Mouse (Mus musculus): ENCODE measurements around the gene Sapcd2. TPM values are rescaled to one million over a fixed set of nuclear protein-coding genes. Genes with fewer than 3 reads are reported as not detected.

Gene Sapcd2
- polyA plus RNA-seq, 1 experiment from 2014 or later, result 9.0 TPM

GRCm38 (mm10) chr2:25423626-25424025, 51.5 kb downstream of the Sapcd2 start:
- H3K27me3 ChIP-seq (ENCODE audit: control insufficient read depth, insufficient read depth, low read depth, low read length), result peaks cover 5% of the 10 kb centered on the region; the same call in 1 of the 2 replicates
- no peaks in the 10 kb centered on the region for H3K4me1 ChIP-seq (ENCODE audit: control insufficient read depth, insufficient read depth, low read length)
- H3K36me3 ChIP-seq (ENCODE audit: control insufficient read depth, insufficient read depth, low read length), result no peaks in the 10 kb centered on the region
- H3K4me2 ChIP-seq (ENCODE audit: low read length), result no peak overlapping the region
- H3K9me3 ChIP-seq (replicated peaks; ENCODE audit: control insufficient read depth, low read length, poor library complexity, severe bottlenecking), result no peaks in the 10 kb centered on the region
- H3K27ac ChIP-seq (ENCODE audit: low read length), result no peak overlapping the region
- no peak overlapping the region for H3K9ac ChIP-seq (ENCODE audit: low read depth, low read length)
- no peak overlapping the region for H3K4me3 ChIP-seq (ENCODE audit: low read depth, low read length)
- no peak for ATAC-seq
- 67% methylated on average over 1 of the region's 1 CpGs for WGBS

GRCm38 (mm10) chr2:25425481-25425880, 53.4 kb downstream of the Sapcd2 start:
- H3K9ac ChIP-seq (ENCODE audit: low read depth, low read length), result no peak overlapping the region
- H3K27ac ChIP-seq (ENCODE audit: low read length), result no peak overlapping the region
- H3K27me3 ChIP-seq (ENCODE audit: control insufficient read depth, insufficient read depth, low read depth, low read length), result peaks cover 5% of the 10 kb centered on the region; the same call in 1 of the 2 replicates
- 52% methylated on average over 27 of the region's 27 CpGs for WGBS
- H3K9me3 ChIP-seq (replicated peaks; ENCODE audit: control insufficient read depth, low read length, poor library complexity, severe bottlenecking), result no peaks in the 10 kb centered on the region
- peaks cover 12% of the 10 kb centered on the region for H3K4me1 ChIP-seq (ENCODE audit: control insufficient read depth, insufficient read depth, low read length)
- no peak for ATAC-seq
- no peaks in the 10 kb centered on the region for H3K36me3 ChIP-seq (ENCODE audit: control insufficient read depth, insufficient read depth, low read length)
- H3K4me3 ChIP-seq (ENCODE audit: low read depth, low read length), result no peak overlapping the region
- H3K4me2 ChIP-seq (ENCODE audit: low read length), result no peak overlapping the region

- 29% methylated on average over 5 of the region's 5 CpGs for WGBS
- Histone ChIP-seq H3K27me3 (ENCODE audit: control insufficient read depth, insufficient read depth, low read depth, low read length) (peaks cover 5% of the 10 kb centered on the region; the same call in 1 of the 2 replicates), H3K4me3 (ENCODE audit: low read depth, low read length) (no peak overlapping the region), H3K9me3 (replicated peaks; ENCODE audit: control insufficient read depth, low read length, poor library complexity, severe bottlenecking) (no peaks in the 10 kb centered on the region), H3K4me2 (ENCODE audit: low read length) (no peak overlapping the region), H3K27ac (ENCODE audit: low read length) (no peak overlapping the region), H3K9ac (ENCODE audit: low read depth, low read length) (no peak overlapping the region), H3K36me3 (ENCODE audit: control insufficient read depth, insufficient read depth, low read length) (no peaks in the 10 kb centered on the region), H3K4me1 (ENCODE audit: control insufficient read depth, insufficient read depth, low read length) (peaks cover 22% of the 10 kb centered on the region)
- ATAC-seq, result no peak
These were observed 54.6 kb downstream of the Sapcd2 start for GRCm38 (mm10) chr2:25426721-25427191.

- H3K4me1 ChIP-seq (ENCODE audit: control insufficient read depth, insufficient read depth, low read length), result peaks cover 22% of the 10 kb centered on the region
- H3K27me3 ChIP-seq (ENCODE audit: control insufficient read depth, insufficient read depth, low read depth, low read length), result peaks cover 5% of the 10 kb centered on the region; the same call in 1 of the 2 replicates
- no peak overlapping the region for H3K4me3 ChIP-seq (ENCODE audit: low read depth, low read length)
- no peaks in the 10 kb centered on the region for H3K36me3 ChIP-seq (ENCODE audit: control insufficient read depth, insufficient read depth, low read length)
- no peaks in the 10 kb centered on the region for H3K9me3 ChIP-seq (replicated peaks; ENCODE audit: control insufficient read depth, low read length, poor library complexity, severe bottlenecking)
- no peak overlapping the region for H3K9ac ChIP-seq (ENCODE audit: low read depth, low read length)
- no peak for ATAC-seq
- no peak overlapping the region for H3K27ac ChIP-seq (ENCODE audit: low read length)
- 91% methylated on average over 5 of the region's 5 CpGs for WGBS
- no peak overlapping the region for H3K4me2 ChIP-seq (ENCODE audit: low read length)
These were observed 55.1 kb downstream of the Sapcd2 start for GRCm38 (mm10) chr2:25427256-25427655.

Other genes starting within 250 kb of the Sapcd2 start
- gene Nrarp, start 191.6 kb upstream of the Sapcd2 start, polyA plus RNA-seq (2015; fragmentation: Nextera tagmentation; extraction: Ambion mirVana), result 13.1 and 15.0 TPM in 2 replicates
- gene Tor4a, start 175.4 kb upstream of the Sapcd2 start, polyA plus RNA-seq (2015; fragmentation: Nextera tagmentation; extraction: Ambion mirVana), result 1.2 and 1.4 TPM in 2 replicates
- 116 and 117 TPM in 2 replicates for gene Nelfb, start 160.8 kb upstream of the Sapcd2 start, polyA plus RNA-seq (2015; fragmentation: Nextera tagmentation; extraction: Ambion mirVana)
- not detected in 2 replicates for gene Stpg3, start 157.7 kb upstream of the Sapcd2 start, polyA plus RNA-seq (2015; fragmentation: Nextera tagmentation; extraction: Ambion mirVana)
- 0.43 TPM in 1 of 2 replicates, not detected in the other for gene Fam166a, start 153.6 kb upstream of the Sapcd2 start, polyA plus RNA-seq (2015; fragmentation: Nextera tagmentation; extraction: Ambion mirVana)
- gene Tubb4b, start 147.6 kb upstream of the Sapcd2 start, polyA plus RNA-seq (2015; fragmentation: Nextera tagmentation; extraction: Ambion mirVana), result 366 and 421 TPM in 2 replicates
- gene Slc34a3, start 138.0 kb upstream of the Sapcd2 start, polyA plus RNA-seq (2015; fragmentation: Nextera tagmentation; extraction: Ambion mirVana), result not detected in 2 replicates
- gene Rnf224, start 135.5 kb upstream of the Sapcd2 start, polyA plus RNA-seq (2015; fragmentation: Nextera tagmentation; extraction: Ambion mirVana), result not detected in 2 replicates
- 144 and 176 TPM in 2 replicates for gene Rnf208, start 130.1 kb upstream of the Sapcd2 start, polyA plus RNA-seq (2015; fragmentation: Nextera tagmentation; extraction: Ambion mirVana)
- gene Cysrt1, start 129.9 kb upstream of the Sapcd2 start, polyA plus RNA-seq (2015; fragmentation: Nextera tagmentation; extraction: Ambion mirVana), result 0.25 and 0.48 TPM in 2 replicates
- 4.3 and 4.7 TPM in 2 replicates for gene AL732309.1, start 125.5 kb upstream of the Sapcd2 start, polyA plus RNA-seq (2015; fragmentation: Nextera tagmentation; extraction: Ambion mirVana)
- 12.4 and 12.7 TPM in 2 replicates for gene Tmem203, start 116.9 kb upstream of the Sapcd2 start, polyA plus RNA-seq (2015; fragmentation: Nextera tagmentation; extraction: Ambion mirVana)
- 15.6 and 15.9 TPM in 2 replicates for gene Tprn, start 109.7 kb upstream of the Sapcd2 start, polyA plus RNA-seq (2015; fragmentation: Nextera tagmentation; extraction: Ambion mirVana)
- 172 and 175 TPM in 2 replicates for gene Ssna1, start 99.9 kb upstream of the Sapcd2 start, polyA plus RNA-seq (2015; fragmentation: Nextera tagmentation; extraction: Ambion mirVana)
- gene Anapc2, start 99.8 kb upstream of the Sapcd2 start, polyA plus RNA-seq (2015; fragmentation: Nextera tagmentation; extraction: Ambion mirVana), result 141 and 144 TPM in 2 replicates
- gene Tmem210, start 84.2 kb upstream of the Sapcd2 start, polyA plus RNA-seq (2015; fragmentation: Nextera tagmentation; extraction: Ambion mirVana), result not detected in 2 replicates
- not detected in 2 replicates for gene Lrrc26, start 82.4 kb upstream of the Sapcd2 start, polyA plus RNA-seq (2015; fragmentation: Nextera tagmentation; extraction: Ambion mirVana)
- gene Grin1, start 53.1 kb upstream of the Sapcd2 start, polyA plus RNA-seq (2015; fragmentation: Nextera tagmentation; extraction: Ambion mirVana), result 44.0 and 52.7 TPM in 2 replicates
- 50.7 and 51.0 TPM in 2 replicates for gene Man1b1, start 40.0 kb upstream of the Sapcd2 start, polyA plus RNA-seq (2015; fragmentation: Nextera tagmentation; extraction: Ambion mirVana)
- gene Dpp7, start 16.0 kb upstream of the Sapcd2 start, polyA plus RNA-seq (2015; fragmentation: Nextera tagmentation; extraction: Ambion mirVana), result 22.6 and 26.2 TPM in 2 replicates
- 4.6 and 5.2 TPM in 2 replicates for gene Uap1l1, start 6.6 kb upstream of the Sapcd2 start, polyA plus RNA-seq (2015; fragmentation: Nextera tagmentation; extraction: Ambion mirVana)
- 3.7 and 9.0 TPM in 2 replicates for gene Entpd2, start 23.6 kb downstream of the Sapcd2 start, polyA plus RNA-seq (2015; fragmentation: Nextera tagmentation; extraction: Ambion mirVana)
- gene Npdc1, start 27.0 kb downstream of the Sapcd2 start, polyA plus RNA-seq (2015; fragmentation: Nextera tagmentation; extraction: Ambion mirVana), result 481 and 529 TPM in 2 replicates
- 0.09 and 0.80 TPM in 2 replicates for gene Fut7, start 50.9 kb downstream of the Sapcd2 start, polyA plus RNA-seq (2015; fragmentation: Nextera tagmentation; extraction: Ambion mirVana)
- 17.3 and 18.3 TPM in 2 replicates for gene Abca2, start 56.4 kb downstream of the Sapcd2 start, polyA plus RNA-seq (2015; fragmentation: Nextera tagmentation; extraction: Ambion mirVana)
- gene Clic3, start 84.5 kb downstream of the Sapcd2 start, polyA plus RNA-seq (2015; fragmentation: Nextera tagmentation; extraction: Ambion mirVana), result 2.8 and 3.4 TPM in 2 replicates
- gene Paxx, start 88.8 kb downstream of the Sapcd2 start, polyA plus RNA-seq (2015; fragmentation: Nextera tagmentation; extraction: Ambion mirVana), result 121 and 130 TPM in 2 replicates
- gene Ptgds, start 97.7 kb downstream of the Sapcd2 start, polyA plus RNA-seq (2015; fragmentation: Nextera tagmentation; extraction: Ambion mirVana), result 465 and 593 TPM in 2 replicates
- gene Lcn12, start 121.6 kb downstream of the Sapcd2 start, polyA plus RNA-seq (2015; fragmentation: Nextera tagmentation; extraction: Ambion mirVana), result not detected in 2 replicates
- 137 and 139 TPM in 2 replicates for gene Fbxw5, start 128.4 kb downstream of the Sapcd2 start, polyA plus RNA-seq (2015; fragmentation: Nextera tagmentation; extraction: Ambion mirVana)
- gene C8g, start 129.4 kb downstream of the Sapcd2 start, polyA plus RNA-seq (2015; fragmentation: Nextera tagmentation; extraction: Ambion mirVana), result 5.1 and 5.9 TPM in 2 replicates
- 15.2 and 15.9 TPM in 2 replicates for gene Traf2, start 174.6 kb downstream of the Sapcd2 start, polyA plus RNA-seq (2015; fragmentation: Nextera tagmentation; extraction: Ambion mirVana)
- 374 and 380 TPM in 2 replicates for gene Edf1, start 185.5 kb downstream of the Sapcd2 start, polyA plus RNA-seq (2015; fragmentation: Nextera tagmentation; extraction: Ambion mirVana)
- gene Mamdc4, start 202.5 kb downstream of the Sapcd2 start, polyA plus RNA-seq (2015; fragmentation: Nextera tagmentation; extraction: Ambion mirVana), result 0.50 and 2.4 TPM in 2 replicates
- 148 and 149 TPM in 2 replicates for gene Phpt1, start 202.9 kb downstream of the Sapcd2 start, polyA plus RNA-seq (2015; fragmentation: Nextera tagmentation; extraction: Ambion mirVana)
- gene Ajm1, start 209.4 kb downstream of the Sapcd2 start, polyA plus RNA-seq (2015; fragmentation: Nextera tagmentation; extraction: Ambion mirVana), result 11.4 and 14.9 TPM in 2 replicates
- 64.7 and 68.3 TPM in 2 replicates for gene Rabl6, start 236.2 kb downstream of the Sapcd2 start, polyA plus RNA-seq (2015; fragmentation: Nextera tagmentation; extraction: Ambion mirVana)
- 0.11 and 0.24 TPM in 2 replicates for gene Ccdc183, start 245.4 kb downstream of the Sapcd2 start, polyA plus RNA-seq (2015; fragmentation: Nextera tagmentation; extraction: Ambion mirVana)
- gene Tmem141, start 249.7 kb downstream of the Sapcd2 start, polyA plus RNA-seq (2015; fragmentation: Nextera tagmentation; extraction: Ambion mirVana), result 56.4 and 67.2 TPM in 2 replicates